Comparison of ENCODE assay signal across 9 mouse cellular contexts in genomic region chr5:109466576-109467506, GRCm38 (mm10). TPM values are rescaled to one million over a fixed set of nuclear protein-coding genes. Genes with fewer than 3 reads are reported as not detected.
DNase-seq lines count a peak whose midpoint lies in the region; ATAC-seq and TF ChIP-seq lines count a peak whose summit lies in the region.
"Had no signal": no experiment of that assay in that cellular context is flagged by ENCODE, and none has a peak within 500 bp of the region (broad histone marks: within the 10 kb centered on the region; RNA-seq: fewer than 3 reads in every experiment).

No protein-coding gene starts in this region.

- TF ChIP-seq CTCF in intestine, postnatal 0 days (IDR thresholded peaks at IDR 0.05; ENCODE audit: low read depth): no peak

- peak overlapping the region; percentile 44 for H3K4me2 ChIP-seq in intestine, postnatal 0 days (replicated peaks; ENCODE audit: low read depth)
- peak overlapping the region; percentile 44 for H3K4me2 ChIP-seq in neural tube, embryonic 15.5 days

- peaks cover 49% of the 10 kb centered on the region for H3K9me3 ChIP-seq in forebrain, embryonic 10.5 days
- H3K9me3 ChIP-seq in intestine, postnatal 0 days (ENCODE audit: control insufficient read depth): no peaks in the 10 kb centered on the region
- no peaks in the 10 kb centered on the region for H3K9me3 ChIP-seq in neural tube, embryonic 15.5 days (replicated peaks)

- H3K4me3 ChIP-seq in forebrain, embryonic 10.5 days: peak overlapping the region; percentile 41
- peak overlapping the region; percentile 18 for H3K4me3 ChIP-seq in intestine, postnatal 0 days (ENCODE audit: low read depth, low read length)
- H3K4me3 ChIP-seq in neural tube, embryonic 15.5 days (replicated peaks): peak overlapping the region; percentile 39

- no peak for DNase-seq in frontal cortex, postnatal 25 days (ENCODE audit: low spot score in 2 of 2)
- peak; percentile 22 to 23 for DNase-seq in adrenal gland, adult 18-20 months (ENCODE audit: low spot score in 2 of 2)
- DNase-seq in forebrain, embryonic 10.5 days (ENCODE audit: extremely low spot score, low spot score): no peak
- peak; percentile 4 for DNase-seq in liver
- no peak for DNase-seq in thymus, postnatal 25 days

- no peak overlapping the region for H3K9ac ChIP-seq in intestine, postnatal 0 days (ENCODE audit: low read depth, low read length)
- no peak overlapping the region for H3K9ac ChIP-seq in neural tube, embryonic 15.5 days (replicated peaks)

- H3K4me1 ChIP-seq in forebrain, embryonic 10.5 days: no peaks in the 10 kb centered on the region
- H3K4me1 ChIP-seq in intestine, postnatal 0 days (replicated peaks; ENCODE audit: control insufficient read depth, insufficient read depth, low read length): no peaks in the 10 kb centered on the region
- H3K4me1 ChIP-seq in neural tube, embryonic 15.5 days: no peaks in the 10 kb centered on the region

- WGBS in forebrain, embryonic 10.5 days: 20% methylated on average over 21 of the region's 21 CpGs
- WGBS in intestine, postnatal 0 days: 28% methylated on average over 19 of the region's 21 CpGs
- 28% methylated on average over 18 of the region's 21 CpGs for WGBS in neural tube, embryonic 15.5 days

- H3K27me3 ChIP-seq in forebrain, embryonic 10.5 days (ENCODE audit: poor library complexity, severe bottlenecking): no peaks in the 10 kb centered on the region
- no peaks in the 10 kb centered on the region for H3K27me3 ChIP-seq in intestine, postnatal 0 days (replicated peaks; ENCODE audit: control insufficient read depth, insufficient read depth, low read length)
- no peaks in the 10 kb centered on the region for H3K27me3 ChIP-seq in neural tube, embryonic 15.5 days (replicated peaks)

- no peaks in the 10 kb centered on the region for H3K36me3 ChIP-seq in forebrain, embryonic 10.5 days (replicated peaks)
- H3K36me3 ChIP-seq in intestine, postnatal 0 days (ENCODE audit: control insufficient read depth, insufficient read depth): no peaks in the 10 kb centered on the region
- no peaks in the 10 kb centered on the region for H3K36me3 ChIP-seq in neural tube, embryonic 15.5 days

- no peak overlapping the region for H3K27ac ChIP-seq in forebrain, embryonic 10.5 days
- no peak overlapping the region for H3K27ac ChIP-seq in intestine, postnatal 0 days (ENCODE audit: low read depth, low read length)
- peak overlapping the region; percentile 58; the same call in 1 of the 2 replicates for H3K27ac ChIP-seq in neural tube, embryonic 15.5 days (replicated peaks)

- ATAC-seq in frontal cortex, adult (ENCODE audit: low TSS enrichment): peak; percentile 52; the same call in 1 of the 2 replicates
- ATAC-seq in intestine, postnatal 0 days: peak; percentile 64; the same call in 1 of the 2 replicates
- peak; percentile 83; the same call in 1 of the 2 replicates for ATAC-seq in neural tube, embryonic 15.5 days (ENCODE audit: low FRiP score)

RNA-seq across cellular contexts. Expression of gene Vmn2r17, which starts 47.4 kb away (rescaled TPM):
- total RNA-seq in adrenal gland, adult 18-20 months (2021): not detected
- not detected in 2 replicates for polyA plus RNA-seq in forebrain, embryonic 10.5 days (2016; fragmentation: Nextera tagmentation; extraction: Ambion mirVana)
- not detected in 2 replicates for polyA plus RNA-seq in intestine, postnatal 0 days (2015; fragmentation: Nextera tagmentation; extraction: Ambion mirVana)
- not detected in 2 replicates for polyA plus RNA-seq in neural tube, embryonic 15.5 days (2015; fragmentation: Nextera tagmentation; extraction: Ambion mirVana)
- total RNA-seq: hematopoietic stem cell, adult 5-6 weeks had no signal

Comparison
In these comparisons a context has a peak if more than half of its experiments do, and no peak if none do; other contexts are left out.
1. DNase-seq: peak in adrenal gland, adult 18-20 months (2 of 2) and liver (single experiment); none in frontal cortex, postnatal 25 days (0 of 2), forebrain, embryonic 10.5 days (single experiment) and thymus, postnatal 25 days (single experiment).
2. Peak in every context shown above with its lines, with median percentiles within 50 percentile points of each other: ATAC-seq and H3K4me3 ChIP-seq.